Mouse (Mus musculus) G1E (cell line): ENCODE results near the gene Magi2. TPM values are rescaled to one million over a fixed set of nuclear protein-coding genes. Genes with fewer than 3 reads are reported as not detected.

Experiments used
- ATAC-seq: 2 replicates; pipeline ENCODE4 v1.8.0; 2016; ENCODE audit warnings: mild to moderate bottlenecking; ENCODE audit not compliant: insufficient number of reproducible peaks, poor library complexity, low FRiP score, severe bottlenecking; ENCODE audit errors: extremely low read depth
- DNase-seq: peaks from one replicate; pipeline ENCODE4 v3.0.0; 2012; ENCODE audit warnings: low spot score
- H3K27me3 ChIP-seq: 2 replicates; pipeline ENCODE4 v1.6.1; 2012; ENCODE audit warnings: mild to moderate bottlenecking, low read length, inconsistent platforms; ENCODE audit not compliant: insufficient read depth
- H3K36me3 ChIP-seq: replicated peaks from 2 replicates; pipeline ENCODE3; 2012; ENCODE audit warnings: mild to moderate bottlenecking, inconsistent platforms
- H3K4me1 ChIP-seq: 2 replicates; pipeline ENCODE4 v1.6.1; 2012; ENCODE audit warnings: low read depth, low read length, inconsistent platforms, mixed read lengths; ENCODE audit not compliant: insufficient read depth
- H3K4me3 ChIP-seq: 2 replicates; pipeline ENCODE4 v1.5.1; 2012; ENCODE audit warnings: low read depth, mild to moderate bottlenecking, inconsistent platforms, low read length, moderate library complexity, mixed read lengths
- H3K9me3 ChIP-seq: replicated peaks from 2 replicates; pipeline ENCODE4 v1.6.1; 2012; ENCODE audit warnings: inconsistent platforms
- CTCF ChIP-seq: IDR thresholded peaks from 2 replicates; pipeline ENCODE4 v1.5.1; 2012; ENCODE audit warnings: low read depth, low read length, inconsistent platforms, mixed read lengths
- GATA1 ChIP-seq: IDR thresholded peaks from 2 replicates; pipeline ENCODE4 v1.6.1; 2012; ENCODE audit warnings: borderline replicate concordance, low read length, inconsistent platforms, mixed read lengths
- GATA2 ChIP-seq: IDR thresholded peaks from 2 replicates; pipeline ENCODE4 v1.6.1; 2012; ENCODE audit warnings: low read depth, low read length, inconsistent platforms, borderline replicate concordance
- POLR2AphosphoS5 ChIP-seq: IDR thresholded peaks from 2 replicates; pipeline ENCODE4 v1.6.1; 2012; ENCODE audit warnings: low read depth, low read length, inconsistent platforms; ENCODE audit not compliant: insufficient replicate concordance
- TAL1 ChIP-seq: conservative IDR thresholded peaks from 2 replicates; pipeline ENCODE4 v1.6.1; 2012; ENCODE audit warnings: low read depth, low read length, inconsistent platforms, mixed read lengths
- polyA plus RNA-seq: library from polyadenylated mRNA; stranded (reverse); fragments of >175 nt; gene quantifications from 2 replicates; pipeline ENCODE4 v1.2.3, GENCODE M21; 2012
- total RNA-seq, 2 experiments: library from RNA; stranded (forward) in 1 of 2; stranded (reverse) in 1 of 2; fragments of 200-1000 nt in 1 of 2; fragments of >200 nt in 1 of 2; fragmentation: Nextera tagmentation in 1 of 2; gene quantifications; 2 replicates each; pipeline ENCODE4 v1.2.3; 2014 to 2017

Magi2 gene
- total and polyA plus RNA-seq, 3 experiments: 0.69 to 1.3 (median 1.1) TPM

DNA sequence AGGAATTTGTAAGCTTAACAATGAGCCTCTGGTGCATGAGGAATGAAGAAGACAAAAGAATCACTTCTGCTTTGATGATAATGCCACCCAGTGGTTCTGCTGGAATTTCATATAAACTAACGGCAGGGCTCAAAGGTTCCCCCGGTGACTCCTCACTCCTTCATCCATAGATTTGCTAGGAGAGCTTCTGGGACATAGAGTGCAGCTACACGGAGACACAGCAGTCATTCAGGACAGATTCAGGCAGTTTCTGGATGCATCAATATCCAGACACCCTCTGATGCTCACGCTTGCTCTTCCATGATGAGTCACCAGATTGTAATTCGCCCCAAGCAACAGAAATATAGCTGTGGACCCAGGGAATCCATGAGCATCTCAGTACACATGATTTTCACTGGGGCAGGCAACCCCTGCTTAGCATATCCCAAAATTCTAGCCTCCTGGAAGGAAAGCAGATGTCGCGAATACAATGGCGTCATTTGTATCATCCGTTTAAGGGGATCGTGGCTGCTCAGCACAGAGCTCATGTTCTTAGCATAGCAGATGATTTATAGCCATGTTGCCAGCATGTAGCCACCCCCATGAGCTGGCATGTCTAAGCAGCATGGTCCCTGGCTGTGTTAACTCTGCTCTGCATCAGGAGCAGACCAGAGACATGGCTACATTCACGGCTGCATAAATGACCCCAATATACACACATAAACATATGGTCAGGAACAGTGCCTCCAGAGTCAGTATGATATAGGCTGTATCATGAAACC lies 1426.8 kb downstream of the Magi2 start:
- no peaks in the 10 kb centered on the region for H3K9me3 ChIP-seq
- DNase-seq: no peak
- H3K4me1 ChIP-seq: no peaks in the 10 kb centered on the region
- no peak for ATAC-seq
- H3K27me3 ChIP-seq: peaks cover 3% of the 10 kb centered on the region; the same call in 1 of the 2 replicates
- H3K4me3 ChIP-seq: no peak overlapping the region
- TF ChIP-seq GATA2: no peak
- TF ChIP-seq GATA1: no peak
- no peak for TF ChIP-seq POLR2AphosphoS5
- no peak for TF ChIP-seq TAL1
- TF ChIP-seq CTCF: no peak
- no peaks in the 10 kb centered on the region for H3K36me3 ChIP-seq

DNA sequence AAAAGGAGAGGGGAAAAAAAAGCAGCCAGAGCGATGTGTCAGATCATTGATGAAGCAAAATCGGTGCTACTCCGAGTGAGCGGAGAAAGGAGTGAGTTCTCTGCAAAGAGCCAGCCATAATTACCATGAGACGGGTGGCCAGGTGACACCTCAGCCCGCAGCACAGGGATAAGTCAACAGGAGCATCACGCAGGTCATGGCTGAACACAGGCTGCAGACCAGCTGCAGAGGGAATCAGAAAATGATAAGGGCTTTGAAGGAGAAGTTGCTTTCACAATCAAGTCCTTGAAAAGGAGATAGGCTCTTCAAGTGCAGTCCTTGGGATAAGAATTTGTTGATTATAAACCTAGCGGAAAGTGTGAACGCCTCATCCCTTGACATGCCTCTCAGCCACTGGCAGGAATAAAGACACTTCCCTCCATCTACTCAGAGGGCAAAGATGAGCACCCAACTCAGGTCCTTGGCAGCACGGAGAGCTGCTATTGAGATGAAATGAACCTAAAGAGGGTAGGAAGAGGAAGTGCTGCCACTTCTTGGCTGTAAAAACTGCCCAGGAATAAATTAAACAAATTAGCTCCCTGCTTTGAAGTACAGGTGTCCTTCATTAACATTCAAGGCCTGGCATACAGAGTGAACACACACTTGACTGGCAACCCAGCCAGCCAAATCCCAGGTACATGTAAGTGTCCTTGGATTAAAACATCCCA lies 1428.1 kb downstream of the Magi2 start:
- DNase-seq: no peak
- no peak for TF ChIP-seq POLR2AphosphoS5
- Histone ChIP-seq H3K4me3 (no peak overlapping the region), H3K36me3 (no peaks in the 10 kb centered on the region), H3K4me1 (no peaks in the 10 kb centered on the region), H3K27me3 (peaks cover 5% of the 10 kb centered on the region; the same call in 1 of the 2 replicates), H3K9me3 (no peaks in the 10 kb centered on the region)
- no peak for ATAC-seq

DNA sequence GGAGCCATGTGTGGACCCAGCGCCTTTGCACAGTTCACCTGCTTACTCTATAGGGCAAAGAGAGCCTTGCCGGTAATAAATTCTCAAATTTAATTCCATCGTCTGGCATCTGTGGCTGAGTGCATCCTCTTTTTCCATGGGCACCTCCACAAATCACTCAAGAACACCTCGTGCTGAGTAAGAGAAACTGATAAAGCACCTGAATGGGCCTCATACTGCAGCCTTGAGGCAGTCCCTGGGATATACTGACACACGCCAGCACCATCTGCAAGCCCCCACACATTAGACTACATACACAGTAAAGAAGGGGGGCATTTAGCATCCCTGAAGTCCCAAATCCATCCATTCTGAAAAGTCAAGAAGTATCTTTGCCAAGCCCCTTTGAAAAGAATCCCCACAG lies 1430.2 kb downstream of the Magi2 start:
- Histone ChIP-seq H3K9me3 (no peaks in the 10 kb centered on the region), H3K4me3 (no peak overlapping the region), H3K36me3 (no peaks in the 10 kb centered on the region), H3K4me1 (no peaks in the 10 kb centered on the region), H3K27me3 (peaks cover 5% of the 10 kb centered on the region; the same call in 1 of the 2 replicates)
- no peak for ATAC-seq
- no peak for DNase-seq
- no peak for TF ChIP-seq GATA2
- TF ChIP-seq POLR2AphosphoS5: no peak
- TF ChIP-seq TAL1: no peak
- no peak for TF ChIP-seq GATA1
- no peak for TF ChIP-seq CTCF

DNA sequence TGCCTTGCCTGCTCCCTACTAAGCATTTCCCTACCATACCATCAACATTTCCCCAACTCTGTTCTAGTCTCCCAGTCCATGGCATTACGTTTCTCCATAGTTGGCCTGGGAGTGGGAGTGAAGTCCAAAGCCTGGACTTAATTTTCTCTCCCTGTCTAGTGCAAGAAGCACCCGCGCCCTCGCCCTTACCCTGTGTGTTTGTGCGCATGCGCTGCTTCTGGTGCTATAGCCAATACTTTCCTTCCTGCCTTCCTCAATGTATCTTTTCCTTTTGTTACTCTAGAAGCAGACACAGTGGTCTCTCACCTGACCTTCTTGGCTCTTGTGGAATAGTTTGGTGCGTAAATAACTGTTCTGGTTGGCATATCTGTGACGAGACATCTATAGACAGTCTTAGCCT lies 1440.8 kb downstream of the Magi2 start:
- Histone ChIP-seq H3K36me3 (no peaks in the 10 kb centered on the region), H3K4me1 (no peaks in the 10 kb centered on the region), H3K9me3 (no peaks in the 10 kb centered on the region), H3K4me3 (no peak overlapping the region), H3K27me3 (peaks cover 9% of the 10 kb centered on the region)
- no peak for TF ChIP-seq POLR2AphosphoS5
- TF ChIP-seq TAL1: no peak
- TF ChIP-seq CTCF: no peak
- TF ChIP-seq GATA2: no peak
- no peak for TF ChIP-seq GATA1
- DNase-seq (no peak), ATAC-seq (no peak)

DNA sequence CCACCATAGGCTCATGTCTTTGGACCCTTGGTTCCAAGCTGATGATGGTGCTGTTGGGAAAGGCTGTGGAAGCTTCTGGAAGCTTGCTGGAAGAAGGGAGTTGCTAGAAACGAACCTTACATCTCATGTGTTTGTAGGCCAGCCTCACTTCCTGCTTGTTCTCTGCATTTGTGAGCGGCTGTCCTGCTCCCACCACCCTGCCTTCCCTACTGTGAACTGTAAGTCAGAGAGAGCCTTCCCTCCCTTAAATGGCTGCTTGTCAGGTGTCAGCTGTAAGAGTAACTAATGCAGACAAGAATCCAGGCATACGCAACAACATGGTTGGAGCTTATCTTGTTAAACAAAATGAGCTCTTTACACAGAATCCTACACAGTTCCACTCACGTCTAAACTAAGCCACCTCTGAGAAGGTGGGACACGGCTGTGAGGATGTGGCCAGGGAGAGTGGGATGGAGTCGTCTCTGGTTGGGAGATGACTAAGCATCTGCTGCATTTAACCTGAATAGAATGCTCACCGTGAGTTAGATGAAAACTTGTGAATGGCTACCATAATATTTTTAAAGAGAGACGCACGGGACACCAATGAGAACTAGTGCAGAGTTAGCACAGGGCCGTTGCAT lies 1442.0 kb downstream of the Magi2 start:
- DNase-seq: no peak
- Histone ChIP-seq H3K9me3 (no peaks in the 10 kb centered on the region), H3K27me3 (peaks cover 6% of the 10 kb centered on the region), H3K4me3 (no peak overlapping the region), H3K4me1 (no peaks in the 10 kb centered on the region), H3K36me3 (no peaks in the 10 kb centered on the region)
- ATAC-seq: no peak
- TF ChIP-seq GATA2 (no peak), CTCF (no peak), GATA1 (no peak), TAL1 (no peak), POLR2AphosphoS5 (no peak)

DNA sequence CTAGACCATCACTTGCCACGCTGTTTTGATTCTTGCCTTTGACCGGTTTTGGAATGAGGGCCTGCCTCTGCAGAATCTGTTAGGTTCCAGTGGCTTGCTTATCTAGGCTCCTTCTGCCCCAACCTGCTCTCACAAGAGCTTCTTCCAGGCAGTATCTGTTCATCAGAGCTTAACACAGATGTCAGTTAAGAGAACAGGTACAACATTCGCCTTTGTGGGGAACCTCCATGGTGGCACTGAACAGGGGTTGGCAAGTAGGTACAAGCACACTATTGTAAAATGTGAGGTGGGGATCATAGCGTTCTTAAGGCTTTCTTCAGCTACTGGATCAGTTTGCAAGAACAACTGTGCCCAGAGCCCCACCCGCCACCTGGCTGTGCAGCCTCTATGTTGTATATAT lies 1442.6 kb downstream of the Magi2 start:
- Histone ChIP-seq H3K36me3 (no peaks in the 10 kb centered on the region), H3K4me1 (no peaks in the 10 kb centered on the region), H3K4me3 (no peak overlapping the region), H3K9me3 (no peaks in the 10 kb centered on the region), H3K27me3 (peaks cover 6% of the 10 kb centered on the region)
- no peak for DNase-seq
- TF ChIP-seq CTCF (no peak), TAL1 (no peak), GATA2 (no peak), GATA1 (no peak), POLR2AphosphoS5 (no peak)
- ATAC-seq: no peak

DNA sequence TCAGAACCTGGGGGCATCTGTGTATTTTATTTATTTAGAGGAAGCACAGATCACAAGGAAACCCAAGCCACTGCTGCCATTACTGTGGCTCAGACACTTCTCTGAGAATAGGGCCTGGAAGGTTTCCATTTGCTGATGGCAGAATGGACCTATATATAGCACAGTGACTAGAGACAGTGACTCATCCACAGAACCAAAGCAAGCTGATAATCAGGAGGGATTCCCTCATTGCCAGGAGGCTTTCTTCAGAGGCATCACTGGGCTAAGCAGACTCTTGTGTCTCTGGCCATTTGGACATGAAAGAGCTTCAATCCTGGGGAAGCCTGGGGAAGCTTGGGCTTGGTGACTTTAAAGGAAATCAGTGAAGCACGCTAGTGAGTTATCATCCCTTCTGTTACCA lies 1445.0 kb downstream of the Magi2 start:
- Histone ChIP-seq H3K9me3 (no peaks in the 10 kb centered on the region), H3K4me3 (no peak overlapping the region), H3K4me1 (no peaks in the 10 kb centered on the region), H3K36me3 (no peaks in the 10 kb centered on the region), H3K27me3 (peaks cover 13% of the 10 kb centered on the region; the same call in 1 of the 2 replicates)
- DNase-seq: no peak
- TF ChIP-seq POLR2AphosphoS5 (no peak), TAL1 (no peak), GATA2 (no peak)
- no peak for ATAC-seq
